In the genomic region with DNA sequence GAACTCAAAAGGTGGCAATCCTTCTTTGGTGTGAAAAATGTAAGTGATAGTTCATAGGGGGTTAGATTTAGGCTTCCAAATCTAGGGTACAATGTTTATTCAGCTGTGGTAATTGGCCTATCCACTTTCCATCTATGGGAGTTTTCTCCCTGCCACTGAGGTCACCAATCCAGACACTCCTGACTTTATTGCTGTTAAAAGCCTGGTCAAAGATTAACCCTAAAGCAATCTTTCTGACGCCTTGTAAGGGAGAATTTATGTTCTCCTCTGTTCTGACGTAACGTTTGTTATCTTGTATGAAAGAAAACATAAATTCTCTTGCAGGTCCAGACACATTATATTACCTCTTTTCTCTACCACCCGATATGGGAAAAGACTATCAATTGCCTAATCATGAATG, we compare ENCODE assay signal across 30 mouse cellular contexts. TPM values are rescaled to one million over a fixed set of nuclear protein-coding genes. Genes with fewer than 3 reads are reported as not detected.
A peak's percentile ranks its signal among the peaks of the same experiment; 100 is the strongest.
DNase-seq lines count a peak whose midpoint lies in the region; ATAC-seq and TF ChIP-seq lines count a peak whose summit lies in the region.
"Had no signal": no experiment of that assay in that cellular context is flagged by ENCODE, and none has a peak within 500 bp of the region (broad histone marks: within the 10 kb centered on the region; RNA-seq: fewer than 3 reads in every experiment).

No protein-coding gene starts in this region.

- H3K4me2 ChIP-seq in intestine, embryonic 15.5 days (replicated peaks): no peak overlapping the region
- H3K4me2 ChIP-seq in intestine, postnatal 0 days (replicated peaks; ENCODE audit: low read depth): no peak overlapping the region
- H3K4me2 ChIP-seq: embryonic facial prominence, embryonic 13.5 days; embryonic facial prominence, embryonic 15.5 days; forebrain, embryonic 13.5 days; forebrain, embryonic 15.5 days had no signal

- no peak overlapping the region for H3K9ac ChIP-seq in intestine, embryonic 15.5 days
- H3K9ac ChIP-seq in intestine, postnatal 0 days (ENCODE audit: low read depth, low read length): no peak overlapping the region
- H3K9ac ChIP-seq: embryonic facial prominence, embryonic 13.5 days; embryonic facial prominence, embryonic 15.5 days; forebrain, embryonic 13.5 days; forebrain, embryonic 15.5 days; forebrain, postnatal 0 days had no signal

- WGBS in intestine, embryonic 15.5 days: 47% methylated on average over 4 of the region's 4 CpGs
- 39% methylated on average over 4 of the region's 4 CpGs for WGBS in intestine, postnatal 0 days
- 19% methylated on average over 4 of the region's 4 CpGs for WGBS in small intestine, adult 2 months

- no peak overlapping the region for H3K4me3 ChIP-seq in intestine, embryonic 15.5 days (replicated peaks)
- H3K4me3 ChIP-seq in intestine, postnatal 0 days (ENCODE audit: low read depth, low read length): no peak overlapping the region
- no peak overlapping the region for H3K4me3 ChIP-seq in small intestine, adult 2 months (ENCODE audit: low read depth, low read length)
- H3K4me3 ChIP-seq: embryonic facial prominence, embryonic 13.5 days; embryonic facial prominence, embryonic 15.5 days; erythroblast, embryonic 14.5 days; forebrain, embryonic 10.5 days; forebrain, embryonic 13.5 days; forebrain, embryonic 15.5 days had no signal

- H3K27me3 ChIP-seq in intestine, embryonic 15.5 days (replicated peaks): no peaks in the 10 kb centered on the region
- no peaks in the 10 kb centered on the region for H3K27me3 ChIP-seq in intestine, postnatal 0 days (replicated peaks; ENCODE audit: control insufficient read depth, insufficient read depth, low read length)
- no peaks in the 10 kb centered on the region for H3K27me3 ChIP-seq in small intestine, adult 2 months (ENCODE audit: control insufficient read depth, insufficient read depth, low read length)
- H3K27me3 ChIP-seq: embryonic facial prominence, embryonic 13.5 days; embryonic facial prominence, embryonic 15.5 days; forebrain, embryonic 13.5 days; forebrain, embryonic 15.5 days had no signal

- no peak for TF ChIP-seq POLR2A in small intestine, adult 2 months (IDR thresholded peaks at IDR 0.05; ENCODE audit: low read depth, low read length)

- no peak overlapping the region for H3K27ac ChIP-seq in intestine, embryonic 15.5 days
- H3K27ac ChIP-seq in intestine, postnatal 0 days (ENCODE audit: low read depth, low read length): no peak overlapping the region
- H3K27ac ChIP-seq in small intestine, adult 2 months (ENCODE audit: insufficient read depth, low read depth, low read length): peak overlapping the region; percentile 65; the same call in 1 of the 2 replicates
- H3K27ac ChIP-seq: embryonic facial prominence, embryonic 13.5 days; embryonic facial prominence, embryonic 15.5 days; forebrain, embryonic 10.5 days; forebrain, embryonic 13.5 days; forebrain, embryonic 15.5 days had no signal

- no peaks in the 10 kb centered on the region for H3K36me3 ChIP-seq in intestine, embryonic 15.5 days
- no peaks in the 10 kb centered on the region for H3K36me3 ChIP-seq in intestine, postnatal 0 days (ENCODE audit: control insufficient read depth, insufficient read depth)
- no peaks in the 10 kb centered on the region for H3K36me3 ChIP-seq in small intestine, adult 2 months (ENCODE audit: control insufficient read depth, insufficient read depth, low read length)
- H3K36me3 ChIP-seq: embryonic facial prominence, embryonic 13.5 days; embryonic facial prominence, embryonic 15.5 days; forebrain, embryonic 10.5 days; forebrain, embryonic 15.5 days had no signal

- intact Hi-C loops in left cerebral cortex, postnatal 10 days (cut with DNase I): no loop called here

- H3K4me1 ChIP-seq in intestine, embryonic 15.5 days (replicated peaks): no peaks in the 10 kb centered on the region
- H3K4me1 ChIP-seq in intestine, postnatal 0 days (replicated peaks; ENCODE audit: control insufficient read depth, insufficient read depth, low read length): no peaks in the 10 kb centered on the region
- H3K4me1 ChIP-seq in small intestine, adult 2 months (ENCODE audit: control insufficient read depth, insufficient read depth, insufficient read length, low read length): no peaks in the 10 kb centered on the region
- H3K4me1 ChIP-seq: embryonic facial prominence, embryonic 13.5 days; embryonic facial prominence, embryonic 15.5 days; forebrain, embryonic 10.5 days; forebrain, embryonic 13.5 days; forebrain, embryonic 15.5 days had no signal

- DNase-seq in kidney, adult 9 months: peak; percentile 13
- no peak for DNase-seq in kidney, postnatal 10 days
- no peak for DNase-seq in cerebellum, postnatal 36 days
- DNase-seq in ovary, postnatal 10 days (ENCODE audit: low spot score): no peak
- DNase-seq in left cerebral cortex, postnatal 10 days (ENCODE audit: extremely low spot score in 1 of 2, low spot score in 2 of 2): no peak
- DNase-seq: adrenal gland, adult 8-10 months; adrenal gland, postnatal 14 days; adrenal gland, postnatal 36 days; cerebellum, adult 11-12 months; cerebellum, adult 2 months; cerebellum, adult 9-10 months; cerebellum, postnatal 10 days; cerebellum, postnatal 25 days; embryo, embryonic 11 days; forebrain, postnatal 0 days had no signal

- no peak for TF ChIP-seq CTCF in intestine, postnatal 0 days (IDR thresholded peaks at IDR 0.05; ENCODE audit: low read depth)
- TF ChIP-seq CTCF in small intestine, adult 2 months (IDR thresholded peaks at IDR 0.05; ENCODE audit: extremely low read depth, insufficient read length, insufficient replicate concordance, low read depth, low read length): no peak

- H3K9me3 ChIP-seq in intestine, embryonic 15.5 days: no peaks in the 10 kb centered on the region
- no peaks in the 10 kb centered on the region for H3K9me3 ChIP-seq in intestine, postnatal 0 days (ENCODE audit: control insufficient read depth)
- H3K9me3 ChIP-seq: embryonic facial prominence, embryonic 13.5 days; embryonic facial prominence, embryonic 15.5 days; forebrain, embryonic 10.5 days; forebrain, embryonic 13.5 days; forebrain, embryonic 15.5 days had no signal

- peak; percentile 87 for ATAC-seq in intestine, embryonic 15.5 days
- ATAC-seq in intestine, postnatal 0 days: peak; percentile 80
- ATAC-seq: forebrain, embryonic 13.5 days; forebrain, embryonic 15.5 days; forebrain, postnatal 0 days had no signal

RNA-seq across cellular contexts. Expression of gene Sat1, which starts 40.7 kb away (rescaled TPM):
- polyA plus RNA-seq in intestine, embryonic 15.5 days (2015; fragmentation: Nextera tagmentation; extraction: Ambion mirVana): 281 and 284 TPM in 2 replicates
- polyA plus RNA-seq in intestine, postnatal 0 days (2015; fragmentation: Nextera tagmentation; extraction: Ambion mirVana): 790 and 828 TPM in 2 replicates
- polyA plus RNA-seq in small intestine, adult 2 months (2012; rRNA removed): 6.8 and 12.4 TPM in 2 replicates
- total RNA-seq in left cerebral cortex, postnatal 10 days (2021): 10 to 100 TPM; 52.4 to 57.1 TPM

RNA-seq across cellular contexts. Expression of gene Cldn34b2, which starts 47.4 kb away (rescaled TPM):
- not detected in 2 replicates for polyA plus RNA-seq in intestine, embryonic 15.5 days (2015; fragmentation: Nextera tagmentation; extraction: Ambion mirVana)
- not detected in 2 replicates for polyA plus RNA-seq in intestine, postnatal 0 days (2015; fragmentation: Nextera tagmentation; extraction: Ambion mirVana)
- polyA plus RNA-seq in small intestine, adult 2 months (2012; rRNA removed): not detected in 2 replicates
- total RNA-seq in left cerebral cortex, postnatal 10 days (2021): not detected
- total RNA-seq: adrenal gland, adult 18-20 months; adrenal gland, adult 8-10 months; adrenal gland, postnatal 14 days; adrenal gland, postnatal 36 days; common myeloid progenitor, adult 5-6 weeks; ES-E14; forebrain, postnatal 0 days; MEL had no signal
- polyA plus RNA-seq: C2C12; embryonic facial prominence, embryonic 11.5 days; embryonic facial prominence, embryonic 13.5 days; embryonic facial prominence, embryonic 15.5 days; erythroblast, embryonic 14.5 days; forebrain, embryonic 10.5 days; forebrain, embryonic 13.5 days; forebrain, embryonic 15.5 days; forebrain, postnatal 0 days had no signal

Comparison
In these comparisons a context has a peak if more than half of its experiments do, and no peak if none do; other contexts are left out.
1. RNA of gene Sat1, which starts 40.7 kb away (polyA plus RNA-seq): 790 to 828 TPM in intestine, postnatal 0 days and 281 to 284 TPM in intestine, embryonic 15.5 days; 6.8 to 12.4 TPM in small intestine, adult 2 months; every median in the first group is over 10 times any median in the second.